Comparison of ENCODE assay signal across 8 mouse cellular contexts in genomic region chr4:48539841-48540575, GRCm38 (mm10). TPM values are rescaled to one million over a fixed set of nuclear protein-coding genes. Genes with fewer than 3 reads are reported as not detected.
DNase-seq lines count a peak whose midpoint lies in the region; ATAC-seq and TF ChIP-seq lines count a peak whose summit lies in the region.

TSS of gene Msantd3 (plus strand) at chr4:48539935.

- 4% methylated on average over 71 of the region's 86 CpGs for WGBS in bone marrow, adult 2 months
- WGBS in forebrain, embryonic 10.5 days = 1% methylated on average over 77 of the region's 86 CpGs
- WGBS in heart, embryonic 12.5 days = 11% methylated on average over 75 of the region's 86 CpGs
- WGBS in liver, embryonic 15.5 days (ENCODE audit: insufficient replicate concordance) = under 1% methylated on average over 73 of the region's 86 CpGs
- WGBS in neural tube, embryonic 12.5 days = under 1% methylated on average over 79 of the region's 86 CpGs

- peaks cover 53% of the 10 kb centered on the region for H3K79me2 ChIP-seq in C2C12 (ENCODE audit: control insufficient read depth, insufficient read depth)

- peak; percentile 73 for ATAC-seq in heart, embryonic 12.5 days (ENCODE audit: insufficient number of reproducible peaks, low FRiP score)
- ATAC-seq in liver, embryonic 15.5 days (ENCODE audit: insufficient read depth) = peak; percentile 56; the same call in 1 of the 2 replicates
- peak; percentile 75 for ATAC-seq in neural tube, embryonic 12.5 days (ENCODE audit: low FRiP score, low read depth)

- TF ChIP-seq POLR2A in bone marrow, adult 2 months (IDR thresholded peaks at IDR 0.05; ENCODE audit: borderline replicate concordance, control insufficient read depth, low read depth, low read length) = no peak

- H3ac ChIP-seq in C2C12 (ENCODE audit: control insufficient read depth, insufficient read length, low read depth) = peak within 1 kb of the TSS; percentile 65

- H3K9ac ChIP-seq in heart, embryonic 12.5 days = peak within 1 kb of the TSS; percentile 98
- H3K9ac ChIP-seq in liver, embryonic 15.5 days = peak within 1 kb of the TSS; percentile 40; the same call in 1 of the 2 replicates
- H3K9ac ChIP-seq in neural tube, embryonic 12.5 days = peak within 1 kb of the TSS; percentile 91

- H3K9me3 ChIP-seq in forebrain, embryonic 10.5 days = no peaks in the 10 kb centered on the region
- no peaks in the 10 kb centered on the region for H3K9me3 ChIP-seq in heart, embryonic 12.5 days (replicated peaks)
- no peaks in the 10 kb centered on the region for H3K9me3 ChIP-seq in liver, embryonic 15.5 days (replicated peaks)
- no peaks in the 10 kb centered on the region for H3K9me3 ChIP-seq in neural tube, embryonic 12.5 days

- H3K4me2 ChIP-seq in heart, embryonic 12.5 days = peak within 1 kb of the TSS; percentile 86
- peak within 1 kb of the TSS; percentile 67 for H3K4me2 ChIP-seq in liver, embryonic 15.5 days
- peak within 1 kb of the TSS; percentile 80 for H3K4me2 ChIP-seq in neural tube, embryonic 12.5 days (replicated peaks)

- H3K79me3 ChIP-seq in C2C12 (ENCODE audit: low read depth) = peaks cover 38% of the 10 kb centered on the region

- no peak for TF ChIP-seq CTCF in C2C12 (IDR thresholded peaks at IDR 0.05; ENCODE audit: control insufficient read depth, insufficient read depth, insufficient read length)
- no peak for TF ChIP-seq CTCF in bone marrow, adult 2 months (IDR thresholded peaks at IDR 0.05; ENCODE audit: control insufficient read depth, insufficient read depth, low read length)

- H3K4me1 ChIP-seq in bone marrow, adult 2 months (ENCODE audit: control insufficient read depth, insufficient read depth, low read length) = no peaks in the 10 kb centered on the region
- peaks cover 65% of the 10 kb centered on the region for H3K4me1 ChIP-seq in forebrain, embryonic 10.5 days
- peaks cover 35% of the 10 kb centered on the region for H3K4me1 ChIP-seq in heart, embryonic 12.5 days (replicated peaks)
- H3K4me1 ChIP-seq in liver, embryonic 15.5 days (replicated peaks) = peaks cover 5% of the 10 kb centered on the region; the same call in 1 of the 2 replicates
- H3K4me1 ChIP-seq in neural tube, embryonic 12.5 days = peaks cover 35% of the 10 kb centered on the region

- no peaks in the 10 kb centered on the region for H3K27me3 ChIP-seq in C2C12 (ENCODE audit: control insufficient read depth, insufficient read depth, insufficient read length)
- no peaks in the 10 kb centered on the region for H3K27me3 ChIP-seq in forebrain, embryonic 10.5 days (ENCODE audit: poor library complexity, severe bottlenecking)
- no peaks in the 10 kb centered on the region for H3K27me3 ChIP-seq in heart, embryonic 12.5 days (replicated peaks)
- H3K27me3 ChIP-seq in liver, embryonic 15.5 days = peaks cover 47% of the 10 kb centered on the region
- H3K27me3 ChIP-seq in neural tube, embryonic 12.5 days (replicated peaks) = no peaks in the 10 kb centered on the region

- peak within 1 kb of the TSS; percentile 48 for H3K27ac ChIP-seq in bone marrow, adult 2 months (ENCODE audit: control insufficient read depth, insufficient read depth, low read depth, low read length, poor library complexity)
- peak within 1 kb of the TSS; percentile 98 for H3K27ac ChIP-seq in forebrain, embryonic 10.5 days
- peak within 1 kb of the TSS; percentile 94 for H3K27ac ChIP-seq in heart, embryonic 12.5 days (ENCODE audit: poor library complexity, severe bottlenecking)
- H3K27ac ChIP-seq in liver, embryonic 15.5 days (replicated peaks) = no peak within 1 kb of the TSS
- H3K27ac ChIP-seq in neural tube, embryonic 12.5 days = peak within 1 kb of the TSS; percentile 91

- H3K4me3 ChIP-seq in C2C12 (ENCODE audit: insufficient read depth, poor library complexity, severe bottlenecking) = peak within 1 kb of the TSS; percentile 58
- H3K4me3 ChIP-seq in bone marrow, adult 2 months (replicated peaks; ENCODE audit: control insufficient read depth, low read depth, low read length) = peak within 1 kb of the TSS; percentile 58
- peak within 1 kb of the TSS; percentile 89 for H3K4me3 ChIP-seq in forebrain, embryonic 10.5 days
- peak within 1 kb of the TSS; percentile 85 for H3K4me3 ChIP-seq in heart, embryonic 12.5 days
- peak within 1 kb of the TSS; percentile 56 for H3K4me3 ChIP-seq in liver, embryonic 15.5 days (replicated peaks)
- peak within 1 kb of the TSS; percentile 84 for H3K4me3 ChIP-seq in neural tube, embryonic 12.5 days

- peak; percentile 80 for DNase-seq in forebrain, embryonic 10.5 days (ENCODE audit: extremely low spot score, low spot score)
- peak; percentile 62 for DNase-seq in kidney, postnatal 14 days
- DNase-seq in thymus, postnatal 14 days = peak; percentile 33

- peaks cover 3% of the 10 kb centered on the region for H3K36me3 ChIP-seq in C2C12 (ENCODE audit: control insufficient read depth, insufficient read depth)
- H3K36me3 ChIP-seq in forebrain, embryonic 10.5 days (replicated peaks) = 0 out of 2 replicates have a peak, but pooled peaks cover 3% of the 10 kb centered on the region
- H3K36me3 ChIP-seq in heart, embryonic 12.5 days = no peaks in the 10 kb centered on the region
- no peaks in the 10 kb centered on the region for H3K36me3 ChIP-seq in liver, embryonic 15.5 days (replicated peaks)
- H3K36me3 ChIP-seq in neural tube, embryonic 12.5 days = no peaks in the 10 kb centered on the region

TF ChIP-seq in C2C12, 6 proteins besides CTCF, POLR2A, EP300 and RAD21:
- TF ChIP-seq CEBPB (IDR thresholded peaks at IDR 0.05; ENCODE audit: low read depth) (no peak), MAX (IDR thresholded peaks at IDR 0.05) (no peak), MYOD1 (IDR thresholded peaks at IDR 0.05; ENCODE audit: control insufficient read depth, insufficient read length, low read depth) (no peak), USF1 (IDR thresholded peaks at IDR 0.05; ENCODE audit: low read depth) (no peak), MYOG (IDR thresholded peaks at IDR 0.05; ENCODE audit: control insufficient read depth, extremely low read depth, insufficient read length) (no peak), FOSL1 (IDR thresholded peaks at IDR 0.05; ENCODE audit: insufficient read depth, low read length, poor library complexity, severe bottlenecking) (no peak)

RNA-seq across cellular contexts. Expression of gene Msantd3, which starts in this region (rescaled TPM):
- 47.3 TPM for polyA plus RNA-seq in C2C12 (2012; fragmentation: generic; extraction: Trizol)
- polyA plus RNA-seq in bone marrow, adult 2 months (2011; ENCODE audit: insufficient read depth, insufficient read length, low replicate concordance, missing spikeins) = 2.9 and 16.3 TPM in 2 replicates
- 63.3 and 65.2 TPM in 2 replicates for polyA plus RNA-seq in forebrain, embryonic 10.5 days (2016; fragmentation: Nextera tagmentation; extraction: Ambion mirVana)
- polyA plus RNA-seq in heart, embryonic 12.5 days (2016; fragmentation: Nextera tagmentation; extraction: Ambion mirVana) = 30.7 and 31.2 TPM in 2 replicates
- polyA plus RNA-seq in liver, embryonic 15.5 days (2015; fragmentation: Nextera tagmentation; extraction: Ambion mirVana) = 1.7 and 2.5 TPM in 2 replicates
- polyA plus RNA-seq in neural tube, embryonic 12.5 days (2016; fragmentation: Nextera tagmentation; extraction: Ambion mirVana) = 51.3 and 60.3 TPM in 2 replicates

Comparison
In these comparisons a context has a peak if more than half of its experiments do, and no peak if none do; other contexts are left out.
1. H3K9ac ChIP-seq: peak in every context shown above with its lines; median percentile 98 in heart, embryonic 12.5 days; 91 in neural tube, embryonic 12.5 days; 40 in liver, embryonic 15.5 days.